Mouse (Mus musculus): ENCODE data around the gene Crhr2. TPM values are rescaled to one million over a fixed set of nuclear protein-coding genes. Genes with fewer than 3 reads are reported as not detected.

The Crhr2 gene
- polyA plus RNA-seq, 1 experiment from 2014 or later: 0.11 TPM

- Histone ChIP-seq H3K27ac (no peak overlapping the region), H3K27me3 (ENCODE audit: low read depth, poor library complexity, severe bottlenecking) (no peaks in the 10 kb centered on the region), H3K9me3 (replicated peaks) (no peaks in the 10 kb centered on the region), H3K4me3 (no peak overlapping the region), H3K4me1 (0 out of 2 replicates have a peak, but pooled peaks cover 3% of the 10 kb centered on the region), H3K36me3 (peaks cover 98% of the 10 kb centered on the region)
- WGBS: 94% methylated on average over 11 of the region's 11 CpGs
- no peak for DNase-seq (ENCODE audit: low spot score)
These were observed 71.5 kb downstream of the Crhr2 start for GRCm38 (mm10) chr6:55061328-55061727.

- H3K4me1 ChIP-seq: 0 out of 2 replicates have a peak, but pooled peaks cover 3% of the 10 kb centered on the region
- WGBS: 95% methylated on average over 7 of the region's 7 CpGs
- no peak overlapping the region for H3K4me3 ChIP-seq
- no peak for DNase-seq (ENCODE audit: low spot score)
- no peak overlapping the region for H3K27ac ChIP-seq
- no peaks in the 10 kb centered on the region for H3K27me3 ChIP-seq (ENCODE audit: low read depth, poor library complexity, severe bottlenecking)
- no peaks in the 10 kb centered on the region for H3K9me3 ChIP-seq (replicated peaks)
- H3K36me3 ChIP-seq: peaks cover 98% of the 10 kb centered on the region
These were observed 72.5 kb downstream of the Crhr2 start for GRCm38 (mm10) chr6:55060241-55060825.

- Histone ChIP-seq H3K9me3 (replicated peaks) (no peaks in the 10 kb centered on the region), H3K4me3 (no peak overlapping the region), H3K27ac (no peak overlapping the region), H3K36me3 (peaks cover 96% of the 10 kb centered on the region), H3K27me3 (ENCODE audit: low read depth, poor library complexity, severe bottlenecking) (no peaks in the 10 kb centered on the region), H3K4me1 (0 out of 2 replicates have a peak, but pooled peaks cover 3% of the 10 kb centered on the region)
- 94% methylated on average over 3 of the region's 3 CpGs for WGBS
- DNase-seq (ENCODE audit: low spot score): no peak
These were observed 75.4 kb downstream of the Crhr2 start for GRCm38 (mm10) chr6:55057427-55057826.

- H3K36me3 ChIP-seq: peaks cover 94% of the 10 kb centered on the region
- H3K27me3 ChIP-seq (ENCODE audit: low read depth, poor library complexity, severe bottlenecking): no peaks in the 10 kb centered on the region
- WGBS: 96% methylated on average over 4 of the region's 4 CpGs
- no peaks in the 10 kb centered on the region for H3K4me1 ChIP-seq
- H3K9me3 ChIP-seq (replicated peaks): no peaks in the 10 kb centered on the region
- no peak overlapping the region for H3K4me3 ChIP-seq
- no peak overlapping the region for H3K27ac ChIP-seq
- DNase-seq (ENCODE audit: low spot score): no peak
These were observed 78.3 kb downstream of the Crhr2 start for GRCm38 (mm10) chr6:55054491-55054890.

- Histone ChIP-seq H3K9me3 (replicated peaks) (no peaks in the 10 kb centered on the region), H3K36me3 (peaks cover 69% of the 10 kb centered on the region), H3K27me3 (ENCODE audit: low read depth, poor library complexity, severe bottlenecking) (no peaks in the 10 kb centered on the region), H3K4me1 (no peaks in the 10 kb centered on the region), H3K4me3 (no peak overlapping the region), H3K27ac (no peak overlapping the region)
- no peak for DNase-seq (ENCODE audit: low spot score)
- WGBS: 95% methylated on average over 10 of the region's 10 CpGs
These were observed 83.6 kb downstream of the Crhr2 start for GRCm38 (mm10) chr6:55049186-55049585.

- no peak overlapping the region for H3K27ac ChIP-seq
- peaks cover 34% of the 10 kb centered on the region for H3K36me3 ChIP-seq
- H3K27me3 ChIP-seq (ENCODE audit: low read depth, poor library complexity, severe bottlenecking): no peaks in the 10 kb centered on the region
- H3K9me3 ChIP-seq (replicated peaks): no peaks in the 10 kb centered on the region
- H3K4me1 ChIP-seq: no peaks in the 10 kb centered on the region
- 74% methylated on average over 1 of the region's 1 CpGs for WGBS
- H3K4me3 ChIP-seq: no peak overlapping the region
- no peak for DNase-seq (ENCODE audit: low spot score)
These were observed 87.5 kb downstream of the Crhr2 start for GRCm38 (mm10) chr6:55045326-55045725.

GRCm38 (mm10) chr6:55044542-55044941 is 88.3 kb downstream of the Crhr2 start:
- H3K27me3 ChIP-seq (ENCODE audit: low read depth, poor library complexity, severe bottlenecking): no peaks in the 10 kb centered on the region
- no peaks in the 10 kb centered on the region for H3K9me3 ChIP-seq (replicated peaks)
- no peak for DNase-seq (ENCODE audit: low spot score)
- 0 out of 2 replicates have a peak, but pooled peaks cover 3% of the 10 kb centered on the region for H3K4me1 ChIP-seq
- peaks cover 26% of the 10 kb centered on the region for H3K36me3 ChIP-seq
- H3K27ac ChIP-seq: no peak overlapping the region
- WGBS: 90% methylated on average over 5 of the region's 5 CpGs
- no peak overlapping the region for H3K4me3 ChIP-seq

GRCm38 (mm10) chr6:55043206-55043605 is 89.6 kb downstream of the Crhr2 start:
- Histone ChIP-seq H3K27ac (no peak overlapping the region), H3K4me3 (no peak overlapping the region), H3K4me1 (peaks cover 13% of the 10 kb centered on the region), H3K27me3 (ENCODE audit: low read depth, poor library complexity, severe bottlenecking) (no peaks in the 10 kb centered on the region), H3K36me3 (peaks cover 14% of the 10 kb centered on the region), H3K9me3 (replicated peaks) (no peaks in the 10 kb centered on the region)
- no peak for DNase-seq (ENCODE audit: low spot score)
- 81% methylated on average over 8 of the region's 8 CpGs for WGBS

Other genes with a start within 250 kb of the Crhr2 start
- 1.4 and 1.7 TPM in 2 replicates for gene Nod1, start 160.4 kb downstream of the Crhr2 start, polyA plus RNA-seq (2016; fragmentation: Nextera tagmentation; extraction: Ambion mirVana)
- 8.5 and 11.9 TPM in 2 replicates for gene Ggct, start 140.1 kb downstream of the Crhr2 start, polyA plus RNA-seq (2016; fragmentation: Nextera tagmentation; extraction: Ambion mirVana)
- gene Gars, start 95.0 kb downstream of the Crhr2 start, polyA plus RNA-seq (2016; fragmentation: Nextera tagmentation; extraction: Ambion mirVana): 186 and 208 TPM in 2 replicates
- gene Inmt, start 42.0 kb upstream of the Crhr2 start, polyA plus RNA-seq (2016; fragmentation: Nextera tagmentation; extraction: Ambion mirVana): 0.26 and 0.40 TPM in 2 replicates
- 15.5 and 16.2 TPM in 2 replicates for gene Mindy4, start 70.4 kb upstream of the Crhr2 start, polyA plus RNA-seq (2016; fragmentation: Nextera tagmentation; extraction: Ambion mirVana)
- 0.94 and 1.1 TPM in 2 replicates for gene Aqp1, start 203.4 kb upstream of the Crhr2 start, polyA plus RNA-seq (2016; fragmentation: Nextera tagmentation; extraction: Ambion mirVana)
- not detected in 2 replicates for gene Ghrhr, start 243.3 kb upstream of the Crhr2 start, polyA plus RNA-seq (2016; fragmentation: Nextera tagmentation; extraction: Ambion mirVana)

Measured in limb, embryonic 10.5 days (tissue).